Mouse (Mus musculus) liver, embryonic 14.5 days (tissue): Measurements from ENCODE around the gene Trp53tg5.

ENCODE experiments used
- CTCF ChIP-seq: IDR thresholded peaks from 2 replicates; pipeline ENCODE4 v1.5.1; 2016; ENCODE audit warnings: antibody characterized with exemption, low read depth, control low read depth
- EP300 ChIP-seq: IDR thresholded peaks from 2 replicates; pipeline ENCODE4 v1.6.1; 2016; ENCODE audit warnings: antibody characterized with exemption, low read depth

DNA sequence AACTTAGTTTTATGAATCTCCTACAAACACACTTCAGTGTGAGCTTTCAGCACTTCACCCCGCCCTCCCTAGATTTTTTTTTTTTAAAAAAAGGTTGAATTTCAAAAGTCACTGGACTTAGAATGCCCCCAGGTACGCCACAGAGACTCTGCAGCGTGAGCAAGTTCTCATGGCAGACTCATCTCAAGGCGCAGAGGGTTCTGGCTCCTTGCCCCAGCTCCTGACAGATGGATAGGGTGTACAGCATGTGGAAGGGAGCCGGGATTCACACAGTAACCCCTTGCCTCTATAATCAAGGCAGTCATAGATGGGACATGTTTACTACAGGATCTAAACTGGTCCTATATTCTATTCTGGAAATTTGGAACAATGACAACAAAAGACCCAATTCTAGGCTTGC is 48.1 kb downstream of the Trp53tg5 start:
- no peak for TF ChIP-seq CTCF
- TF ChIP-seq EP300 = no peak
